Mouse (Mus musculus): ENCODE results near the gene Gm12790.
A peak's percentile ranks its signal among the peaks of the same experiment; 100 is the strongest.
"Not testable (repeated sequence)": the region's sequence is repeated elsewhere in the genome, so short reads cannot be mapped to it uniquely, and the experiment has no call there.

Gm12790 gene

GRCm38 (mm10) chr4:101980949-101981348 is at the start of gene Gm12790:
Gene Gm12790 (minus strand): TSS chr4:101981049.
- not testable (repeated sequence) for DNase-seq (ENCODE audit: low spot score in 2 of 2)

GRCm38 (mm10) chr4:102026619-102027018 is 45.8 kb upstream of the Gm12790 start:
- no peak for DNase-seq (ENCODE audit: low spot score in 2 of 2)

GRCm38 (mm10) chr4:101998267-101998922 is 17.5 kb upstream of the Gm12790 start:
- DNase-seq (ENCODE audit: low spot score in 2 of 2), result peak; percentile 44 to 70

- DNase-seq (ENCODE audit: low spot score in 2 of 2), result no peak
Observed at GRCm38 (mm10) chr4:101997426-101997825, 16.6 kb upstream of the Gm12790 start.

GRCm38 (mm10) chr4:101986326-101986725 is 5.5 kb upstream of the Gm12790 start, which contains the start of gene Gm12789:
Gene Gm12789 (plus strand): TSS chr4:101986626.
- DNase-seq (ENCODE audit: low spot score in 2 of 2), result not testable (repeated sequence)

- DNase-seq (ENCODE audit: low spot score in 2 of 2), result no peak
Observed at GRCm38 (mm10) chr4:101985678-101986077, 4.8 kb upstream of the Gm12790 start.

GRCm38 (mm10) chr4:101940107-101940506 is 40.7 kb downstream of the Gm12790 start, which contains the start of gene Gm12794:
Gene Gm12794 (plus strand): TSS chr4:101940407.
- DNase-seq (ENCODE audit: low spot score in 2 of 2), result not testable (repeated sequence)
